Mouse (Mus musculus) kidney, adult 9 months (tissue): ENCODE measurements around the gene Hoxb6.
A peak's percentile ranks its signal among the peaks of the same experiment; 100 is the strongest.

Experiments
- DNase-seq: peaks from one replicate; pipeline ENCODE4 v3.0.0; 2022

Hoxb6 gene

GRCm38 (mm10) chr11:96286739-96287385 is 5.4 kb upstream of the Hoxb6 start:
- DNase-seq: peak; percentile 79

DNA sequence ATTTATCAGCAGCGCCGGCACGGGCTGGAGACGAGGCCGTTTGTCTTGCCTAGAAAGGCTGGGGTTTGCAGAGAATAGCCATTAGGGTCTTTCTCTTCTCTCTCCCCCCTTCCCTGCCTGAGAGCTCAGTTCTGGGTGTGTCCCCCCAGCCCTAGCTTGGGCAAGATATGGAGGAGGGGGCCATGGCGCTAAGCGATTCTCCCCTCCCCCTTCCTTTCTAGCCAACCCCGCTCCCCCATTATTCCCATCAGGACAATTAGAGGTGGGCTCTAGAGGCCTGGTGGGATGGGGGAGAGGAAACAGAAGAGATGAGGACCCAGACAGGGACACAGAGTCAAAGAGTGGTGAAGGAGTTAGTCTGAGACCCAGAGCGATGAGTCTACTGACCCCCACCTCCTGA is 4.9 kb upstream of the Hoxb6 start:
- no peak for DNase-seq

DNA sequence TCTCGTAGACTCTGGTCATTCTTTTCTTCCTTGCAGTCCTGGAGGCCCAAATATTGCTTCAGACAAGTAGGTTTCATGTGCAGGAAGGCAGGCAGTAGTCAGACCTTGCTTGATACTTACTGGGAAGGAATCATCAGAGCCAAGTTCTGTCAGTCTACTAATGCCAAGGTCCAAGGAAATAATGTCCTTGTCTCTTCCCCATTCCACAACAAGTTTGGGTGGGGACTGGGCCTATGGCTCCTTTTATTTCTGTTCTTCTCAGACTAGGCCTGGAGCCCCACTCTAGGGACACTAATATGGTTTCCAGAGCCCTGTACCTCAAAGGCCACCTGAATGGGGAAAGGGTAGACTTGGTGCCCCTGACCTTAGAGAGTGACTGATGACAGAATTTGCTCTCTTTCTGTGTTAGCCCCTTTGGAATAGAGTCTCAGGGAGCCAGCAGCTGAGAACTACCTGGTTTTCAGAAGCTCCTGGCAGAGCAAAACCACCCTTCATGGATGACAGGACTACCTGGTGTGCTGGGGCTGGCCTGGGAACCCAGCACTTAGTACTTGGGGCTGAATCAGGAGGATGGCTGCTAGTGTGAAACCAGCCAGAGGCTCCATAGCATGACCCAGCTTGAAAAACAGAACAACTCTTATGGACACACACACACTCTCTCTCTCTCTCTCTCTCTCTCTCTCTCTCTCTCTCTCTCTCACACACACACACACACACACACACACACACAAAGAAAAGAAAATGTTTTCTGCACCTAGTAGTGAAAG is 3.6 kb upstream of the Hoxb6 start:
- DNase-seq: no peak

- DNase-seq: peak; percentile 48
Observed at GRCm38 (mm10) chr11:96289293-96289692, 3.0 kb upstream of the Hoxb6 start.

DNA sequence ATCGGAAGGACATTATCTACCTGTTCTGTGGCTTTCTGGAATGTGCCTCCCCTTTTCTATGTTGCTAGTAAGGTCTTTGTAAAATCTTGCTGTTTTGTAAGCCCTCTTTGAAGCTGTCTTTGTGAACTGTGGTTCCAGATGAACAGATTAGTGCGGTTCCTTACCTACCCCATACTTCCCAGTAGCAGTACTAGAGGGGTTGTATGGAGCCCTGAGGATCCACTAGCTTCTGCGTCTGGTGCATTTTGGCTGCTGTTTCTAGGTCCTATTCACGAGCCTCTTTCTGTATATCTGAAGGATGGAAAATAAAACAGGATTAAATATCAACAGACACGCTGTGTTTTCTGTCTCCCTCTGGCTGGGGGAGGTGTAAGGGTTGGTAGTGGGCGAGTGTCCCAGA is 2.4 kb upstream of the Hoxb6 start:
- DNase-seq: no peak

- DNase-seq: peak; percentile 45
Observed at GRCm38 (mm10) chr11:96290705-96291355, 1.4 kb upstream of the Hoxb6 start.

DNA sequence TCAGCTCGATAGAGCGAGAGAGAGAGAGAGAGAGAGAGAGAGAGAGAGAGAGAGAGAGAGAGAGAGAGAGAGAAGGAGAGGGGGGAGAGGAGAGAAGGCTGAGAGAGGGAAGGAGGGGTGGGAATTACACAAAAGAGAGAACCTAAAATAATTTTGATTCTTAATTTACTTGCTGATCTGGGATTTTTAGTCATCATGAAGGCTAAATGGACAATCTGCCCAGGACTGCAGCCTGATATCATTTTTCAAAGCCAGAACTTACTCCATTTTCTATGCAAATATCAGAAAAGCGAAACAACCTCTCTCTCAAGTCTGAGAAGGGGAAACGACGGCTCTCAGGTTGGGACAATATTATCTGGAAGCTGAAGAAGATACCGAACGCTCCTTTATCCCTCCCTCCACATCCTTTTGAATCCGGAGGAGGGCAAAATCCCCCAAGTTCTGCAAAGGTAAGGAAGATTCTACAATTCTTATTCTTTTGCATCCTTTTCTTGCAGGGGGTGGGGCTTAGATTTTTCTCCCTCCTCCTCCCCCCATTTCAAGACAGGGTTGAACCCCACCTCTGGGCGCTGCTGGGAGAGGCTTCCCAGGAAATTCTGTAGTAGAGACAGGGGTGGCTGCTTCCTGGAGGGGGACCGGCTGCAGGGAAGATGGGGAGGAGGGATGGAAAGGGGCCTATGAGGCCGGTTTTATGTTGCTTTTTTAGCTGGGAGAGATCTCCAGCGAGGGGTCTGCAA is 457 bp downstream of the Hoxb6 start:
- no peak for DNase-seq

DNA sequence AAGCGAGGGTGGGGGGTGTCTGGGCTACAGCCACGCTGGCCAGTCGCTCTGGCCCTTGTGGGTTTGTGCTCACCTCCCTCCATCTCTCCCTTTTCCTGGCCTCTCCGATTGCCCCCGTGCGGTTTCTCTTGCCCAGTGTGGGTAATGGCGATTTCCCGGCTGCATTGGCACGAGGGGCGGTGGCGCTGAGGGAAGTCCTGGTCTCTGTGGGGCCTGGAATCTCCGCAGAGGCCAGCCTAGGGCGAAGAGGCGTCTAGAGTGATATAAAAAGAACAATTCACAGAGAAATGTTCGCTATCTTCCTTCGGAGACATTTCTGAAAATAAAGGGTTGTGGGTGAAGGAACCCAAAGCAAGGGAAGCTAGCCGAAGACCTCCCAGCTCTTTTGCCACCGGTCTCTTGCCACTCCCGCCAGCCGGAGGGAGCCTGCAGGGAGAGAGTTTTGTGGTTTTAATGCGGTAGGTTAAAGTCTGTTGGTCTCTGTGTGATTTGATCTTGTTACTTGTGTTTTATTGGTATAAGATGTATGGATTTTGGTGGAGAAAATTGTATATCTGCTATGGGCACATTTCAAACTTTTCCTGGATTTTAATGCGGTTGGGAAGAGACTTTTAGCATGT is 1.1 kb downstream of the Hoxb6 start:
- no peak for DNase-seq

- DNase-seq: peak; percentile 95
Observed at GRCm38 (mm10) chr11:96294245-96295091, 2.2 kb downstream of the Hoxb6 start.

GRCm38 (mm10) chr11:96295092-96295835 is 3.0 kb downstream of the Hoxb6 start:
- peak; percentile 93 for DNase-seq

DNA sequence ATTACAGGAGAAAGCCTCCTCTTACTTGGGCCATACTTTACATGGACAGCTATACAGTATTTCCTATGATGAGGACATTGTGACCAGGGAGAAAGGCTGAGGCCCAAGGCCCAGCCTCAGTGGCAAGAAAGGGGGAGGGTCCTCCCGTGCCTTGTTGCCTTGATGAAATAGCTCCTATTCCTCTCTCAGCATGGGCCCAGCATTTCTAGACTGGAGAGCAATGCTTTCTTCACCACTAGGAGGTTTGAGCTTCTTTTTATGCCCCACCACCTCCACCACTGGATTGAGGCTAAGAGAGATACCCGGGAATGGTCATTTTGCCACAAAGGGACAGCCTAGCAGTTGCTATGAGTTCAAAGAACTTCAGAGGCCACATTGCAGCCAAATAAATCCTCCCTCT is 4.7 kb downstream of the Hoxb6 start:
- no peak for DNase-seq

- no peak for DNase-seq
Observed at GRCm38 (mm10) chr11:96297428-96297827, 5.2 kb downstream of the Hoxb6 start.

DNA sequence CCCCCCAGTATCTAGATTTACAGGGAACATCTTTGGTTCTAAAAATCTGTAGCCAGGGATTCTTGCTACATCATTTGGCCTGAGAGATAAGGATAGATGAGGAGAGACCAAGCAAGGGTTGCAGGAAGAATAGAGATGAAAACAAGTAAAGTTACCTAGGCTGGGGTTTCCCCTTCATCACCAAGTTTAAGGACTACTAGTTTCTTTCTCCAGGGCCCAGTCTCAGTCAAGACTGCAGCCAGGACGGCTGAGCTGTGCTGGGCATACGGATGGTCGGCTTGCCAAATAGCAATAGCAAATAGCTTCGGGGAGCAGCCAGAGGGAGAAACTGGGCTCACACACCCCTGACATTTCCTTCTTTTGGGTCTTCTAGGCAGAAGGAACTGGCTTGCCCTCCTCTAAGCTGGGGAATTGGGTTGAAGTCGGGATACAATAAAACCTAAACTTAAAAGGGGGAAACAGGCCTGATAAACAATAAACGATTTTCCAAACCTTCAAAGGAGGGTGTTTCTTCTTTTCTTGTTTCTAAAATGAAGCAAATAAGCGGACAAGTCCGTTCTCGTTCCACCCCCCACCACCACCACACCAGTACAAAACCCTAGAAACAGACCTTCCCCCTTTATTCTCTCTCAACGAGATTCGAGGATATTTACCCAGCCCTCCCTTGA is 5.8 kb downstream of the Hoxb6 start:
- no peak for DNase-seq

GRCm38 (mm10) chr11:96298895-96299667 is 6.8 kb downstream of the Hoxb6 start:
- peak; percentile 92 for DNase-seq

DNA sequence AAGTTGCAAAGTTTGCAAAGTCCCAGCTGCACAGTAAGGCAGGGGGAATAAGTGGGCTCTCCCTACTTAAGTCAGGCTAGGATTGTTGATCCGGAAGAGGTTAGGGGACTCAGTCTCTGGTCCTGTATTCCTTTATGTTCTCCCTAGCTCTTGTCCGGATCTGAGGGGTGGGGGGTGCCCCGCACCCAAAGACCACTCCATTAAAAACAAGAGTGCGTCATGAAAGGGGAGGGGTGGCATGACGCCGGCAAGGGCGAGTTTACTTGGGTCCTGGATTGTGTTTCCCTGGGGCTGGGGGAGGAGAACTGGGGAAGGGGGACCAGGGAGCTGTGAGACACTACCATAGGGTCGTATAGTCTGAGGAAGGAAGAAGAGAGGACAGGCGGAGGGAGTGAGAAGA is 7.5 kb downstream of the Hoxb6 start:
- DNase-seq: no peak

GRCm38 (mm10) chr11:96300354-96301063 is 8.2 kb downstream of the Hoxb6 start:
- no peak for DNase-seq

- no peak for DNase-seq
Observed at GRCm38 (mm10) chr11:96301064-96301431, 8.8 kb downstream of the Hoxb6 start.

GRCm38 (mm10) chr11:96301837-96302236 is 9.6 kb downstream of the Hoxb6 start:
- peak; percentile 90 for DNase-seq
